Mouse (Mus musculus) mouse trophoblast stem cell (cell line): ENCODE results near the gene Mzf1.

Source experiments
- in situ Hi-C, 2 experiments: fragments of 300-500 bp; cut with MseI, MboI; formaldehyde crosslinking; loops; 2 replicates in 1 of 2; 3 replicates in 1 of 2; pipeline ENCODE4 v1.15.1; 2025

The Mzf1 gene

GRCm38 (mm10) chr7:13054287-13055010 lies at the start of gene Mzf1:
TSS of gene Mzf1 (minus strand) at chr7:13054764.
- in situ Hi-C loops: loop anchor here in 1 of 2 experiments (25.0 kb wide), 1 partner anchor 458 kb away; no protein-coding TSS in a partner anchor

DNA sequence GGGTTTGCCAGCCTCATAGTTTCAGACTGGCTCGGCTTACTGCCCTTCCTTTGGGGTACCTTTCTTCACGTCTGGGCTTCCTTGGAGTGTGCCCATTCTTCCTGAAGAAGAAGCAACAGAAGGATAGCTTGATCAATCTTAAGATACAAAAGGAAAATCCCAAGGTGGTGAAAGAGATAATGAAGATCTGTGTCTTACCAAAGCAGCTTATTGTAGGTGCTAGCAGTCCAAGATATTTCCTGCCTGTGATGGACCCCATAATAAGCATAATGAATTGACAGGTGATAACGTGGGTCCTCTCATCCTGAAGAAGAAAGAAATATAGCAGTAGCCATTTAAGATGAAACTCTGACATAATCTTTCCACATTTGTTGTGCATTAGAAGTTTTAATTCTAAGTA lies 40.5 kb upstream of the Mzf1 start, which contains the start of gene Vmn1r85:
Gene Vmn1r85 (minus strand): TSS at position 101 of the 400 bp plus-strand sequence.
- in situ Hi-C loops: no loop called here

DNA sequence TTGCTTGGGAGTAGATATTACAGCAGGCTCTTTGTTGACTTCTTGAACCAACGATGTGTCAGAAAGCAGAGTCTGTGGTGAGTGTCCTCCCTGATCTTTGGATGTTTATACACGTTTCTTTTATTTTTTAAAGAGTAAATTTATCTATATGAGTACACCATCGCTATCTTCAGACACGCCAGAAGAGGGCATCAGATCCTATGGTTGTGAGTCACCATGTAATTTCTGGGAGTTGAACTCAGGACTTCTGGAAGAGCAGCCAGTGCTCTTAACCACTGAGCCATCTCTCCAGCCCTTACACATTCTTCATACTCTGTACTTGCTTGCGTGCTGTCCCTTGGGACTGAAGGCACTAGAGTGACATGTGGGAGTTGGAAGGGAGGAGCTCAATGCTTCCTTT lies 17.7 kb upstream of the Mzf1 start:
- in situ Hi-C loops: loop anchor here (5.0 to 25.0 kb wide), 3 partner anchors 213 to 445 kb away; no protein-coding TSS in a partner anchor

GRCm38 (mm10) chr7:13063399-13063798 lies 8.8 kb upstream of the Mzf1 start:
- in situ Hi-C loops: loop anchor here in 1 of 2 experiments (25.0 kb wide), 1 partner anchor 449 kb away; no protein-coding TSS in a partner anchor

- in situ Hi-C loops: loop anchor here in 1 of 2 experiments (25.0 kb wide), 1 partner anchor 453 kb away; no protein-coding TSS in a partner anchor
Measured at GRCm38 (mm10) chr7:13059536-13059935, 5.0 kb upstream of the Mzf1 start.

- in situ Hi-C loops: loop anchor here in 1 of 2 experiments (25.0 kb wide), 1 partner anchor 455 kb away; no protein-coding TSS in a partner anchor
Measured at GRCm38 (mm10) chr7:13056913-13057700, 2.5 kb upstream of the Mzf1 start.

DNA sequence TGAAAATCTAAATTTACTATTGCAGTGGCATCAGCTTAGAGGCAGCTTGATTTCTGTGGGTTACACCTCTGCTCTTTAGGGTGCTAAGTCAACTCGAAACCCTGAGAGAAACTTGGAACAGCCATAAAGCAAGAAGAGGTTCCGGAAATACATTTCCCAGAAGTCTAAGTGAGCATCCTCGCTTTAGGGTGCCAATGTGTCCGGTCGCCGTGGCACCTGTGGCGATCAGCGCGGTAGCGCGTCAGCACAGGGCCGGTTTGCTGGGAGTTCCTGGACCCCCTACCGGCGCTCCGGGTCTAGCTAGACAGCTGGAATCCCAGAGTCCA lies 640 bp downstream of the Mzf1 start:
- in situ Hi-C loops: loop anchor here in 1 of 2 experiments (25.0 kb wide), 1 partner anchor 458 kb away; no protein-coding TSS in a partner anchor

- in situ Hi-C loops: loop anchor here in 1 of 2 experiments (25.0 kb wide), 1 partner anchor 459 kb away; no protein-coding TSS in a partner anchor
Measured at GRCm38 (mm10) chr7:13053501-13053900, 1.1 kb downstream of the Mzf1 start.

DNA sequence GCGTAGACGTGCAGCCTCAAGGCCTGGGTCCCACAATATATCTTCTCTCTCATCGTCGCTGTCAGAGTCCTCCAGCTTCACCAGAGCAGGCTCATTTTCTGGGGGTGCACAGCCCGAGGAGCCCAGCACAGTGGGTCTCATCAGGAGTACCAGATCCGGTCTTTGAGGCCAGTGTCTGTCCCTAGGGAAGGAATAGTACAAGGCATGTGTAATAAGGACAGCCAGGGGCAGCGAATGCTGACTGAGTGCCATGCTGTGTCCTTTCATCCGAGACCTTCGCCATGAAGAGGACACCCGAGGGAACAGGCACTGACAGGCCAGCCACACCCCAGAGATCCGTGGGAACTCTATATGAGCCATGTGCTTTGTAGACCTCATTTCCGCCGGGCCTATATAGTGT lies 1.6 kb downstream of the Mzf1 start:
- in situ Hi-C loops: loop anchor here in 1 of 2 experiments (25.0 kb wide), 1 partner anchor 459 kb away; no protein-coding TSS in a partner anchor

DNA sequence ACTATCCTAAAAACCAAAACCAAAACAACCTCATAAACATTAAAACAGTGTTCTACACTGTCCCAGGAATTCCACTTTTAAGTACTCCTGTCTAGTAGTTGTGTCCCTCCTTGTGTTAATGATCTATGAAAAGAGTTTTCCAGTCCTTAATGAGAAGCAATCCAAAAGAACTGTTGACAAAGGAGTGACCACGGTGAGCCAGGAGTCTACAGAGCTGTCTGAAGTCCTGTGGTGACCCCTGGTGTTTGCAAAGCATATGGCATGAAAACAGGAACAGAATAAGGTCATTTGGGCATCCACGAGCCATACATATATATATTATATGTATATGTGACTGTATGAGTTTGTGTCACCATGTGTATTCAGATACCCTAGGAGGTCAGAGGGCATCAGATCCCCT lies 8.5 kb downstream of the Mzf1 start:
- in situ Hi-C loops: loop anchor here in 1 of 2 experiments (5.0 kb wide), 1 partner anchor 39 kb away; no protein-coding TSS in a partner anchor

GRCm38 (mm10) chr7:13044254-13044625 lies 10.3 kb downstream of the Mzf1 start:
- in situ Hi-C loops: no loop called here

- in situ Hi-C loops: no loop called here
Measured at GRCm38 (mm10) chr7:13043445-13044253, 10.9 kb downstream of the Mzf1 start.

DNA sequence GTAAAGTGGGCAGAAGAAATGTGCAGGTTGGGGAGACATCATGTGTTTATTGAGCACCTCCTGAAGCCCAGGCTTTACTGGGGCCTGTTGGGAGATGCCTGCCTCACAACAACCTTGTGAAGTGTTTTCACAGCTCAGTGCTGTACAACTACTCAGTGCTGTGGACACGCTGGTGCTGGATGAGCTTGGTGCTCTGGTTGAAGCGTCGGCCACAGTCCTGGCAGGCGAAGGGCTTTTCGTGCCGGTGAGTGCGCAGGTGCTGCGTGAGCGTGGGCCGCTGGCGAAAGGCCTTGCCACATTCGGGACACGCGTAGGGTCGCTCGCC lies 11.5 kb downstream of the Mzf1 start:
- in situ Hi-C loops: no loop called here

GRCm38 (mm10) chr7:13042511-13042910 lies 12.1 kb downstream of the Mzf1 start:
- in situ Hi-C loops: no loop called here

GRCm38 (mm10) chr7:13041256-13041655 lies 13.3 kb downstream of the Mzf1 start:
- in situ Hi-C loops: no loop called here

- in situ Hi-C loops: no loop called here
Measured at GRCm38 (mm10) chr7:13039181-13039580, 15.4 kb downstream of the Mzf1 start.

- in situ Hi-C loops: no loop called here
Measured at GRCm38 (mm10) chr7:13038621-13039169, 15.9 kb downstream of the Mzf1 start.

DNA sequence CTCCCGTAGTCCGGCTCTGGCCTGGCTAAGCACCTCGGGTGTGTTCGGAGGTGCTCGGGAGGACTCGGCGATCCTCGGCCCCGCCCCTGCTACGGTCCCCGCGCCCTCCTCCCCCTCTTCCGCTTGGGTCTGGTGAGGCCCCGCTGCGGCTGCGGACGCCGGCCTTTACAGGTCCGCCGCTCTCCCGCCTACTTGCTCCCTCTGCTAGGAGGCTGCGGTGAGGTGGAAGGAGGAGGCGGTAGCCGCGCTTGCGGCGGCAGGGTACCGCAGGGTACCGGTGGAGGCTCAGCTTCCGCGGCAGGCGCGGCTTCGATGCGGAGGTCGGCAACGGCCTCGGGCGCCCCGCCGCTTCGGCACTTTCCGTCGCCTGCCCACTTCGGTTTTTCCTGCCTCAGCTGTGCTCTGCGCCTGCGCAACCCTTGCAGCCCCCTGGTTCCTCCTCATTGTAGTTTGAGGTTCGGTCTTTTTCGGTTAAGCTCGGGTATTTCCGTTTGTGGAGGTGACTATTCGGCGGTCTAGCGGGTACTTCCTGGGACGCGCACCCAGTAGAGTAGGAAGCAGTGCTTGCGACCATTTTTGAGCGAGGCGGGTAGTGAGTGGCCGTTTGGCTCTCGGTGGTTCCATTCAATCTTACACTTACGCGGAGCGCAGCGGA lies 16.5 kb downstream of the Mzf1 start, which contains the start of gene Ube2m:
Gene Ube2m (minus strand): TSS at position 375 of the 655 bp plus-strand sequence.
- in situ Hi-C loops: no loop called here

GRCm38 (mm10) chr7:13037366-13037765 lies 17.2 kb downstream of the Mzf1 start:
- in situ Hi-C loops: no loop called here

- in situ Hi-C loops: no loop called here
Measured at GRCm38 (mm10) chr7:13036806-13037205, 17.8 kb downstream of the Mzf1 start.
